Mouse (Mus musculus) embryonic facial prominence, embryonic 14.5 days (tissue): ENCODE measurements at regions not wholly inside any gene's neighbourhood (a gene's known extent, or its start where the extent isn't known, plus 50 kb on each side); places are given as distances from the start of the nearest gene placed in this dataset.

ENCODE experiments used
- ATAC-seq: fragments of 200-750 bp; cut with Nextera tagmentation; 2 replicates; pipeline ENCODE4 v1.8.0; 2017; ENCODE audit warnings: low read depth, moderate number of reproducible peaks, moderate TSS enrichment
- DNase-seq: peaks from one replicate; pipeline ENCODE4 v3.0.0-alpha.2; 2015; ENCODE audit warnings: low spot score
- H3K27ac ChIP-seq: fragments of 300-500 bp; sonication (generic); replicated peaks from 2 replicates; pipeline ENCODE4 v1.5.1; 2014; ENCODE audit warnings: low read depth, mild to moderate bottlenecking, low read length, moderate library complexity
- H3K27me3 ChIP-seq: fragments of 300-500 bp; sonication (generic); replicated peaks from 2 replicates; pipeline ENCODE4 v1.6.1; 2014; ENCODE audit warnings: low read length; ENCODE audit not compliant: control insufficient read depth, insufficient read depth
- H3K36me3 ChIP-seq: fragments of 300-500 bp; sonication (generic); 2 replicates; pipeline ENCODE4 v1.6.1; 2014; ENCODE audit warnings: low read length, mixed read lengths; ENCODE audit not compliant: control insufficient read depth, insufficient read depth
- H3K4me1 ChIP-seq: fragments of 300-500 bp; sonication (generic); 2 replicates; pipeline ENCODE4 v1.6.1; 2014; ENCODE audit warnings: antibody characterized with exemption, low read length; ENCODE audit not compliant: control insufficient read depth, insufficient read depth
- H3K4me2 ChIP-seq: fragments of 300-500 bp; sonication (generic); 2 replicates; pipeline ENCODE4 v1.6.1; 2014; ENCODE audit warnings: low read depth, mild to moderate bottlenecking, low read length, moderate library complexity, mixed read lengths
- H3K4me3 ChIP-seq: fragments of 300-500 bp; sonication (generic); 2 replicates; pipeline ENCODE4 v1.5.1; 2014; ENCODE audit warnings: low read depth, mild to moderate bottlenecking, low read length
- H3K9ac ChIP-seq: fragments of 300-500 bp; sonication (generic); 2 replicates; pipeline ENCODE4 v1.6.1; 2014; ENCODE audit warnings: low read depth, mild to moderate bottlenecking, low read length, moderate library complexity, mixed read lengths
- H3K9me3 ChIP-seq: fragments of 300-500 bp; sonication (generic); 2 replicates; pipeline ENCODE4 v1.6.1; 2016; ENCODE audit warnings: low read length; ENCODE audit not compliant: control insufficient read depth
- WGBS: fragments of 180-500 bp; shearing (Covaris S2); extraction: QIAGEN DNeasy Blood & Tissue Kit; methylation state at CpG from one replicate; pipeline ENCODE4 v1.1.7; 2014; 5-methylcytosine and 5-hydroxymethylcytosine counted together

DNA sequence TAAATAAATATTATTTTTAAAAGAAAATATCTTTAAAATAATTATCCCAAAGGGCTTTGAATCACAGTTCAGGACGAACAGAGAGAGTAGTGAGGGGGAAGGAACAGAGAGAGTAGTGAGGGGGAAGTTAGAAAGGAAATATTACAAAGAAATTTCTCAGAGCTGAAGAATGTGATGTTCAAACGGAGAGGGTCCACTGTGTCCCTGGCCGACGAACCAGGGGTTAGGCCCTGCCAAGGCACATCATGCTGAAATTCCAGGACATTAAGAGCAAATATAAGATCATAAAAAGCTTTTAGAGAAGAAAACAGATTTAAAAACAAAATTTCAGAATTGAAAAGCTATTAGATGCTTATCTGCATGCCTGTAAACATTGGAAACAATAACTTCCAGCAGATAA, 61.6 kb downstream of the Skor1 start:
- no peak for ATAC-seq
- Histone ChIP-seq H3K27ac (no peak overlapping the region), H3K4me2 (no peak overlapping the region), H3K4me1 (peaks cover 16% of the 10 kb centered on the region), H3K4me3 (no peak overlapping the region), H3K9me3 (no peaks in the 10 kb centered on the region), H3K36me3 (no peaks in the 10 kb centered on the region), H3K27me3 (no peaks in the 10 kb centered on the region), H3K9ac (no peak overlapping the region)
- no peak for DNase-seq
- 64% methylated on average over 4 of the region's 4 CpGs for WGBS

DNA sequence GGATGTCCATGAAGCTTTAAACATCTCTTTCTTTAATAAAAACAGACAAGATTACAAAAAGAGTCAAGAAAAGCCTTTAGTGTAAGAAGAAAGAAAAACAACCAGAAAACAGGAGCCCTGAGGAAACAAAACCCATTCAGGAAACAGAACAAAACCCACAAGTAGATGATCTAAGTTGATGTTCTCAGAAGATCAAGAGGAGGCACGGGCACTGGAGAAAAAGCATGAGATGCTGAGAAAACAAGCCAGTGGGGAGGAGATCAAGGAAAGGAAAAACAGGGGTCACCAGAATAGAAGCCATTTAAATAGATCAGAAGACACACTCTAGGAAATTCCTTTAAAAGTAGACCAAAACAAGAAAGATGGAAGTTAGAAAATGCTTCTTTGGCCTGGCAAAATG, 62.1 kb downstream of the Skor1 start:
- no peaks in the 10 kb centered on the region for H3K27me3 ChIP-seq
- no peak overlapping the region for H3K4me3 ChIP-seq
- no peaks in the 10 kb centered on the region for H3K36me3 ChIP-seq
- H3K4me2 ChIP-seq, result no peak overlapping the region
- no peak overlapping the region for H3K9ac ChIP-seq
- no peaks in the 10 kb centered on the region for H3K9me3 ChIP-seq
- DNase-seq (no peak), ATAC-seq (no peak)
- WGBS, result 57% methylated on average over 1 of the region's 1 CpGs
- no peak overlapping the region for H3K27ac ChIP-seq
- peaks cover 11% of the 10 kb centered on the region for H3K4me1 ChIP-seq

GRCm38 (mm10) chr9:63082830-63083229, 65.9 kb downstream of the Skor1 start:
- WGBS, result 87% methylated on average over 7 of the region's 7 CpGs
- no peak overlapping the region for H3K4me3 ChIP-seq
- no peak overlapping the region for H3K4me2 ChIP-seq
- no peaks in the 10 kb centered on the region for H3K36me3 ChIP-seq
- H3K27me3 ChIP-seq, result no peaks in the 10 kb centered on the region
- H3K9ac ChIP-seq, result no peak overlapping the region
- H3K4me1 ChIP-seq, result no peaks in the 10 kb centered on the region
- H3K9me3 ChIP-seq, result no peaks in the 10 kb centered on the region
- ATAC-seq (no peak), DNase-seq (no peak)
- H3K27ac ChIP-seq, result no peak overlapping the region

- ATAC-seq (no peak), DNase-seq (no peak)
- Histone ChIP-seq H3K4me1 (no peaks in the 10 kb centered on the region), H3K4me3 (no peak overlapping the region), H3K27me3 (no peaks in the 10 kb centered on the region), H3K27ac (no peak overlapping the region), H3K36me3 (no peaks in the 10 kb centered on the region), H3K9me3 (no peaks in the 10 kb centered on the region), H3K4me2 (no peak overlapping the region), H3K9ac (no peak overlapping the region)
- 83% methylated on average over 3 of the region's 3 CpGs for WGBS
These were observed 66.5 kb downstream of the Skor1 start for GRCm38 (mm10) chr9:63082311-63082710.

DNA sequence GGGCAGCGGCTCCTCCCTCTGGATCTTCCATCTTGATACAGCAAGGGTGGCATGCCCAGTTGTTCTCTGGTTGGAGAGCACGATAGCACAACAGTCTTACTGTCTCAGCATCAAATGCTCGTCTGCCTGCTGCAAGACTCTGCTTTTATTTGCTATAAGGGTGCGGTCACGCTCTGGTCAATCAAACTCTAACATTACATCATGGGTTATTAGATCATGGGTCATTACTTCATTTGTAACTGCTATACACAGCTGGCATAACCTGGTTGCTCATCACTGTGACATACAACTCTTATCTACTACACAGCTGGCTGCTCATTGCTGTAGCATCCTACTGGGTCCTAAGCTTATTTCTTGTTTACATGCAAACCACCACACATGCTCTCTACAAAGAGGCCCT, 68.4 kb downstream of the Skor1 start:
- H3K4me2 ChIP-seq, result no peak overlapping the region
- no peaks in the 10 kb centered on the region for H3K9me3 ChIP-seq
- H3K9ac ChIP-seq, result no peak overlapping the region
- 89% methylated on average over 5 of the region's 5 CpGs for WGBS
- H3K27me3 ChIP-seq, result no peaks in the 10 kb centered on the region
- DNase-seq (no peak), ATAC-seq (no peak)
- no peaks in the 10 kb centered on the region for H3K36me3 ChIP-seq
- no peak overlapping the region for H3K27ac ChIP-seq
- no peak overlapping the region for H3K4me3 ChIP-seq
- H3K4me1 ChIP-seq, result no peaks in the 10 kb centered on the region

DNA sequence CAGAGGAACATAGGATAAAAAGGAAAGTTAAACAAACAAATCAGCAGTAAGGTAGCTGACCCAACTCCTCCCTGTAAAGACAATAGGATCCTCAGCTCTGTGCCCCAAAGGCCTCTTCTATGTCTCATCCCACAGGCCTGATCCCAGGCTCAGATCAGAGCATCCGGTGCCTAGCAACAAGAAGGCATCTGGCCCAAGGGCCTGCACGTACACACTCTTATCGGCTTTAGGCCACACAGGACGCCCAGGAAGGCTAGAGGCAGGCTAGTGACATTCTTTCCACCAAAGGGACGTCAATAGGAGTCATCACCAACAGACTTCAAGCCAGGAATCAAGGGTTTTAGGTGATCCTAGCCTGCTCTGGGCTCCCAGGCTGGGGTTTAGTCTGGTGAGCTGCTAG, 73.5 kb downstream of the Skor1 start:
- Histone ChIP-seq H3K4me1 (peaks cover 17% of the 10 kb centered on the region), H3K36me3 (no peaks in the 10 kb centered on the region), H3K27me3 (no peaks in the 10 kb centered on the region), H3K4me3 (no peak overlapping the region), H3K9me3 (no peaks in the 10 kb centered on the region), H3K4me2 (no peak overlapping the region), H3K9ac (no peak overlapping the region), H3K27ac (no peak overlapping the region)
- 41% methylated on average over 5 of the region's 5 CpGs for WGBS
- ATAC-seq (peak; percentile 33; the same call in 1 of the 2 replicates), DNase-seq (peak; percentile 45)

DNA sequence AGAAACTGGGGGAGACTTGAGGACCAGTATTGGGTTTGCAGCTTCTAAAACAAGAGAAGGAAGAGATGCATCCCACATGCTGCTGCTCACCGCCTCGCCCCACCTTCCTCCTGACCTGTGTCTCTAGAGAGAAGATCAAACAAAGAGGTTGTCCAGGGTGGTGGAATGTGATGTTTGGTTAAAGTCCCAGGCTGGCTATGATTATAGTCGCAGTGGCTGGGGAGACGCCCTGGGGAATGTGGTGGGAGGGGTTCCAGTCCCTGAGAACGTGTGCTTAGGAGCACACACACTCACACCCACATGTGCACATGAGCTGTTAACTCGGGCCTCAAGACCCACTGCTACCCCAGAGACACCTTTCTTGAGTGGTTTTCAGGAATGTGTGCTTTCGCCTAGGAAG, 74.0 kb downstream of the Skor1 start:
- Histone ChIP-seq H3K27me3 (no peaks in the 10 kb centered on the region), H3K4me3 (no peak overlapping the region), H3K4me2 (no peak overlapping the region), H3K9me3 (no peaks in the 10 kb centered on the region), H3K36me3 (no peaks in the 10 kb centered on the region), H3K9ac (no peak overlapping the region), H3K4me1 (peaks cover 22% of the 10 kb centered on the region), H3K27ac (no peak overlapping the region; the same call in 1 of the 2 replicates)
- DNase-seq (peak; percentile 25), ATAC-seq (peak; percentile 55; the same call in 1 of the 2 replicates)
- 24% methylated on average over 7 of the region's 7 CpGs for WGBS

- no peaks in the 10 kb centered on the region for H3K27me3 ChIP-seq
- peaks cover 23% of the 10 kb centered on the region for H3K4me1 ChIP-seq
- no peak for ATAC-seq
- WGBS, result 24% methylated on average over 10 of the region's 10 CpGs
- no peaks in the 10 kb centered on the region for H3K36me3 ChIP-seq
- no peak overlapping the region; the same call in 1 of the 2 replicates for H3K9ac ChIP-seq
- peak; percentile 38 for DNase-seq
- no peaks in the 10 kb centered on the region for H3K9me3 ChIP-seq
- no peak overlapping the region; the same call in 1 of the 2 replicates for H3K27ac ChIP-seq
- no peak overlapping the region for H3K4me3 ChIP-seq
- peak overlapping the region; percentile 8; the same call in 1 of the 2 replicates for H3K4me2 ChIP-seq
These were observed 74.6 kb downstream of the Skor1 start for GRCm38 (mm10) chr9:63074023-63074750.

DNA sequence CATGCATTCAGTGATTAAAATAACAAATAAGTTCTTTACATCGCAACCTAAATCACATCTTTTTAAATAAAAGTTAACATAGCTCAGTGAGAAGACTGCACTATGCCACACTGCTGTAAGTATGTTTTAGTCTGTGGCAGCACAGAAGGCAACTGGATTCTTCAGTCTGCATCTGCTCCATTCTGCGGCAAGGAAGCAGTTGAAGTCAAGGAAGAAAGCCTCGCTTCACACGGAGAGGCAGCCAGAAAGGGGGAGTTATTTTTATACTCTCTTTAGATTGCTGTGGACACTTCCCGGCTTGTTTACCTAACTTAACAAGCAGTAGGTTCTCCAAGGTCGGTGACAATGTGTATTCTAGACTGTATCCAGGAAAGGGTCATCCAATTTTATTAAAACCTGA, 77.7 kb downstream of the Skor1 start:
- Histone ChIP-seq H3K27ac (0 out of 2 replicates have a peak overlapping the region, but pooled peaks have one; percentile 30), H3K27me3 (no peaks in the 10 kb centered on the region), H3K4me1 (peaks cover 23% of the 10 kb centered on the region), H3K4me3 (no peak overlapping the region), H3K4me2 (no peak overlapping the region), H3K9ac (no peak overlapping the region), H3K9me3 (no peaks in the 10 kb centered on the region), H3K36me3 (no peaks in the 10 kb centered on the region)
- WGBS, result 29% methylated on average over 6 of the region's 6 CpGs
- ATAC-seq (no peak), DNase-seq (peak; percentile 38)
